Mouse (Mus musculus): ENCODE measurements around the gene Hspa8.

Gene Hspa8

DNA sequence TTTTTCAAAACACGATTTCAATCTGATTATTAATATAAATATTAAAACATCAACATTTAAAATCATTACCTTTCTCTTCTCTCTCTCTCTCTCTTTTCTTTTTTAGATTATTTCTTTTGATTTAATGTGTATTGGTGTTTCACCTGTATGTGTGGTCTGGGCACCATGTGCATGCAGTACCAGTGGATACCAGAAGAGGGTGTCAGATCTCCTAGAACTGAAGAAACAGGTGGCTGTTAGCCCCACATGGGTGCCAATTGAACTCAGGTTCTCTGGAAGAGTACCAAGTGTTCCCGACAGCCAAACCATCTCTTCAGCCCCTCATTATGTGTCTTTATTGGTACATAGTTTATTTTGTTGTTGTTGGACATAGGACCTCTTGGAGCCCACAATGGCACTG, 11.1 kb downstream of the Hspa8 start:
- DNase-seq = peak; percentile 63 to 83

DNA sequence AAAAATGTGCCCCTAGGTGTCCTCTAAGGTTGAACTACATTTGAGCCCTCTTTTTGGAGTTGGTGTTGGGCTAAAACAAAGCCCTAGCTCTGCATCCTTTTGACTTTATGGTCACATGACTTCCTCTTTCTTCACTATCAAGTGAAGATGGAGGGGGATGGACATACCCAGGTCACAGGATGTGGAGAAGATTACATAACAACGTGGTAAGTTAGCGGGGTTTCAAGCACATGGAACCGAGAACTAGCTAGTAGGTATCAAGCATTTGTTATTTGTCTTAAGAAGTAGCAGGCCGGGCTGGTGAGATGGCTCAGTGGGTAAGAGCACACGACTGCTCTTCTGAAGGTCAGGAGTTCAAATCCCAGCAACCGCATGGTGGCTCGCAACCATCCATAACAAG, 13.3 kb downstream of the Hspa8 start:
- no peak for DNase-seq

DNA sequence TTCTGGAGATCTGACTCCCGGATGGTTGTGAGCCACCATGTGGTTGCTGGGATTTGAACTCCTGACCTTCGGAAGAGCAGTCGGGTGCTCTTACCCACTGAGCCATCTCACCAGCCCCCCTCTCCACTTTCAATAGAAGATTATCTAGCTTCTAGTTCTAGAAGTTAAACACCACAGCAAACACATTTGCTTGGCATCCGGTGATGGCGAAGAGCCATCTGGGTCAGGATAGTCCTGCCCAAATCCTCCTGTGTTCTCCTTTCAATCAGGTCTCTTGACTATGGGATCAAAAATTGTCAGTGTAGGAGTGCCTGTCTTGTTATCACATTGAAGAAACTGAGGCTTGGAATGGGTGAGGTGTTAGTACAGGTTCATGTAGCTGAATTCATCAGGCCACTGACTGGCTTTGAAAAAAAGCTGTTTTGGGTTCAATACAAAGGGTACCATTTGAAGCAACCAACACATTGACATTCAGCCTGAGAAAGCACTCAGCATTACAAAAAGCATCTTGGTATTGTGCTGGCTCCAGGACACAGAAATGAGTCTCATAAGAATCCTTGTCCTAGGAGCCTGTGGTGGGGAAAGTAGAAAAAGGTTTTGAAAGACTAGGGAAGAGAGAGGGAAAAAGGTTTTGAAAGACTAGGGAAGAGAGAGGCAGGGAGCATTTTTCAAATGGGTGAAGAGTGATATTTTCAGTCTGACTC, 16.7 kb downstream of the Hspa8 start:
- DNase-seq = peak in 1 of 2 experiments; percentile 50

DNA sequence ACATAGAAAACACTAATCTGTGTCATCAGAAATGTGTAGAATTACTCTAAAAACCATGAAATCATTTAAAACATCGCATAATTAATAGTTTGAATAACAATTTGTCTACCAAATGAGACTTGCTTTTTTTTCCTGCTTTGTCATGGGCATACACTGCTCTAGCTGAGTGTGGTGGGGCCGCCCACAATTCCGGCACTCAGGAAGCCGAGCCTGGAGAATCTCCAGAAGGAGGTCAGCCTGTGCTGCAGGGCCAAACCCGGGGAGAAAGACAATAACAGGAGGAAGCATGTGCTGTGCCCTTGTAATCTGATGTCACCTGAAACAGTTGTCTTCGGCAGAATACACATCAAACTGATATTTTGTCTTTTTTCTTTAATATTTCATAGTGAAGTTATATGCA, 24.8 kb downstream of the Hspa8 start:
- DNase-seq = no peak

DNA sequence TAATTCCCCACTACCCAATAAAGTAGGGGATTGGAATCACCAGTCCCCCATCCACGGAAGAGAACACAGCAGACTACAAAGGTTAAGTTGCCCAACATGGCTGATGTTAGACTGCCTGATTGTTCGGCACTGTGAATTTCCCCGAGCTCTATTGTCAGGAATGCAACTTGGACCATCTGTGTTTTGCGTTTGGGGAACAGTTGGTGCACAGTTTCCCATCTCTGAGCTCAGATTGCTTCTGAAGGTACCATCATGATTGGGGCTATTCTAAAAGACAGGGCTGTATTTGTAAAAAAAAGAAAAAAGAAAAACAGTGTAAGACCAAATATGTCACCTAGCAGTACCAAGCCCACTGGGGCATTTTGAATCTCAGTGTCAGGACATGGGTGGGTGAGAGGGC, 26.6 kb downstream of the Hspa8 start:
- DNase-seq = no peak

DNA sequence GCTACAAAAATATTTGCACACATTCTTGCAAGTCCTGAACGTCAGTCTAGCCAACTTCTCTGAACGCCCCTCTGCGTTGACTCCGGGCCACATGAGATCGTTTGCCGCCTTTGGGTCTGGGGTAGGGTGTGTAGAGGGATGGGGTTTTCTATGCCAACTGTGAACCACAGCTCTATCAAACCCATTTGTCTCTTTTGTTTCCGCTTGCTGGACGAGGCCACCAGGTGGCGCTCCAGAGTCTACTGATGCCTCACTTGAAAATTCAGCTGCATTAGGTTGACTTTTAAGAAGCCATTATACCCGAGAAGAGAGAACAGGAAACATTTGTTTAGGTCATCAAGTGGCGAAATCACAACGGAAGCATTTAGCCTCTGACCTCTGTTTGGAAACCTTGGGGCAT, 33.8 kb downstream of the Hspa8 start:
- peak; percentile 90 to 94 for DNase-seq

DNA sequence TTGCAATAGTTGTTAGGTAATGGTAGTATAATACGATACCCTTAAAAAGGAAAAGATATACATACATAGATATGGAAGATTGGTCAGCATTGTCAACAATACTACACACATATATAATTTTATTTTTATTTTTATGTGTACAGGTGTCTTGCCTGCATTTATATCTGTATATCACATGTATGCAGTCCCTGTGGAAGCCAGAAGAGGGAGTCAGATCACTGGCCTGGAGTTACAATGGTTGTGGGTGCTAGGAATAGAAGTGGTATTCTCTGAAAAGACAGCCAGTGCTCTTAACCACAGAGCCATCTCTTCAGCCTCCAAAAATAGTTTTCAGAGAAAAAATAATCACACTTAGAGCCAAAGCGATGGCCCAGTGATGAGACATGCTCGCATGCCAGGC, 35.9 kb downstream of the Hspa8 start:
- no peak for DNase-seq

DNA sequence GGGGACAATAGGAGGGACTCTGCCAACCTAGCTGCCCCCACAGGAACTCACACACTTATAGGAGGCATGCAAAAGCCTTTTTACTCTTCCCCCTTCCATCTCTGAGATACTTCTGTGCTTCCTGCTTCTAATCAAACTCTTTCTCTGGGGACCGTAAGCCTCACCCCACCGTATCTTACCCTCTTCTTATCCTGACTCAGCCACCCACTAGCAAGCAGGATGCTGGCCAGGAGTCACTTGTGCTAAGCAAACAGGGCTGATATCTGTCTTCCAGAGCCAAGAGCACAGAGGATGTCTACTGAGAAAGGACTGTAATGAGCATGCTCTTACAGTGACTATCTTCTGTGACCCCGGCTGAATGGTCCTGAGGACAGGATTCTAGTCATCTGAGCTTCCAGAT, 38.9 kb downstream of the Hspa8 start:
- no peak for DNase-seq

DNA sequence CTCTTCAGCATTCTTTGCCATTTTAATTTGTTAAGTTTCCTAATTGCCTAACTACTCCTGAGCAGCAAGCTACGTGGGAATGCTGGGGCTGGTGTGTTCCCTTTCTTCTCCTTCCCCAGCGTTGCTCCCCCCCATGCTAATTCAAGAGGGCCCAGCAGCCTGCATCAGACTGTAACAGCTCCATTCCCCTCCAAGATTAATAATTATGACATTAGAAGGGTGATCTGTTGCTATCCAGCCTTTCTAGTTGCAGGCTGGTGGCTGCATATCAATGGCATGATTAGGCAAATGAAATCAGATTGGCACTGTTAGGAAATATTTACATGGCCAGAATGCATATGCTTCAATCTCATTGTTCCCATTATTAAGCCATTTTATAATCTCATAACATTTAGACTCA, 50.7 kb downstream of the Hspa8 start:
- no peak for DNase-seq

DNA sequence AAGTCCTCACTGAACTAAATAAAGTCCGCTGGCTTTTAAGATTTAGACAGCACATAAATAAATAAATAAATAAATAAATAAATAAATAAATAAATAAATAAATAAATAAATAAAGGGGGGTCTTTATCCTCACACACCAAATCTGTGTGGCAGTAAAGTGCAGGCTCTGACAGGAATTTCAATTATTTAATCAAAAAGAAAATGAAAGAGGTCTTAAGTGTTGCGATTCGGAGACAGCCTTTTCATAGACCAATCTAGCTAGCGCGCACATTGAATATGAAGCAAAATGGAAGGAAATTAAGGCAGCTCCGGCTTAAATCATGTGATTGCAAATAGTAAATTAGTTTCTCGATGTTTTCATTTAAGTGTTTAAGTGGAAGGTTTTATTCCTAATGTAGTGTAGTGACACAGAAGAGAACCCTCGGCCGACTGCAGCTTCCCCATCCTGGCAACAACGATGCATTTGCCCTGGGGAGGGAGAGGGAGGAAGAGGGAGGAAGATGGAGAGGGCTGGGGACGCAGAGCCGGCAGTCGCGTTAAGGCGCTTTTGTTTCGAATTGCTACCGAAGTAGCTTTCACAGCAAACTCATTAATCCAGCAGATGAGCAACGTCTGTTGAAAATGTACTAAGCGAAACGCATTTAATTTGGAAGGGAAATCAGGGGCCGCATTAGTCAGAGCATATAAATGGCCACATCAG, 57.8 kb downstream of the Hspa8 start:
- DNase-seq = peak in 1 of 2 experiments; percentile 31

DNA sequence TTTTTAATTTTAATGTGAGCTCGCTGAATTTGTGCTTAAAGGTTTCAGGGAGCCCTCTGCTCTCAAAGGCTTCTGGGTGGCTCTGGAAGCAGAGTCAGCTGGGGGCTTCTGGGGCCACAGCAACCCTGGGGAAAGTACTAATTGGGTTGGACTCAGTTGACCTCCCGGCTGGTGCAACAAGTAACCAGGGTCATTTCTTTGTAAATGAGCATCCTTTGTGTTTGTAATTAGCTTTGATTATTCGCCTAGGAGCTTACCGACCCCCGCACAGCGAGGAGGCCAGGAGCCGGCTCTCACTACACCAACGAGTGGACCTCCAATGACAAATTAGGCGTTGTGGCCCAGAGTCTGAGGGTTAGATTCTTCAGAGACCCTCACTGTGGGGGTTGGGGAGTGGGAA, 58.4 kb downstream of the Hspa8 start:
- peak in 1 of 2 experiments; percentile 4 for DNase-seq
